Mouse (Mus musculus) kidney, embryonic 16.5 days (tissue): ENCODE measurements around the gene Xylb. TPM values are rescaled to one million over a fixed set of nuclear protein-coding genes. Genes with fewer than 3 reads are reported as not detected.
"Not testable (repeated sequence)": the region's sequence is repeated elsewhere in the genome, so short reads cannot be mapped to it uniquely, and the experiment has no call there.

Source experiments
- ATAC-seq: fragments of 200-750 bp; cut with Nextera tagmentation; 2 replicates; pipeline ENCODE4 v1.8.0; 2017; ENCODE audit warnings: moderate TSS enrichment; ENCODE audit not compliant: low FRiP score, low TSS enrichment
- H3K27ac ChIP-seq: fragments of 300-500 bp; sonication (generic); 2 replicates; pipeline ENCODE4 v1.5.1; 2014; ENCODE audit warnings: low read length
- H3K27me3 ChIP-seq: fragments of 300-500 bp; sonication (generic); 2 replicates; pipeline ENCODE4 v1.6.1; 2014; ENCODE audit warnings: low read length, control low read depth, mixed read lengths; ENCODE audit not compliant: insufficient read depth
- H3K36me3 ChIP-seq: fragments of 300-500 bp; sonication (generic); 2 replicates; pipeline ENCODE4 v1.6.1; 2014; ENCODE audit warnings: low read length, control low read depth, mixed read lengths; ENCODE audit not compliant: insufficient read depth
- H3K4me1 ChIP-seq: fragments of 300-500 bp; sonication (generic); 2 replicates; pipeline ENCODE4 v1.6.1; 2014; ENCODE audit warnings: low read length, control low read depth, mixed read lengths; ENCODE audit not compliant: insufficient read depth
- H3K4me2 ChIP-seq: fragments of 300-500 bp; sonication (generic); replicated peaks from 2 replicates; pipeline ENCODE4 v1.6.1; 2014; ENCODE audit warnings: low read depth, low read length
- H3K4me3 ChIP-seq: fragments of 300-500 bp; sonication (generic); 2 replicates; pipeline ENCODE4 v1.5.1; 2014; ENCODE audit warnings: mild to moderate bottlenecking, low read length
- H3K9ac ChIP-seq: fragments of 300-500 bp; sonication (generic); replicated peaks from 2 replicates; pipeline ENCODE4 v1.6.1; 2014; ENCODE audit warnings: low read length
- H3K9me3 ChIP-seq: fragments of 300-500 bp; sonication (generic); 2 replicates; pipeline ENCODE4 v1.6.1; 2016; ENCODE audit warnings: low read length, control low read depth
- WGBS: fragments of 180-500 bp; shearing (Covaris S2); extraction: QIAGEN DNeasy Blood & Tissue Kit; methylation state at CpG from one replicate; pipeline ENCODE4 v1.1.7; 2014; 5-methylcytosine and 5-hydroxymethylcytosine counted together
- polyA plus RNA-seq: library from polyadenylated mRNA; unstranded; fragments of >200 nt; fragmentation: Nextera tagmentation; extraction: Ambion mirVana; gene quantifications from 2 replicates; pipeline ENCODE4 v1.2.1, GENCODE M21; 2015

The Xylb gene
- polyA plus RNA-seq, 1 experiment from 2014 or later = 34.7 TPM

DNA sequence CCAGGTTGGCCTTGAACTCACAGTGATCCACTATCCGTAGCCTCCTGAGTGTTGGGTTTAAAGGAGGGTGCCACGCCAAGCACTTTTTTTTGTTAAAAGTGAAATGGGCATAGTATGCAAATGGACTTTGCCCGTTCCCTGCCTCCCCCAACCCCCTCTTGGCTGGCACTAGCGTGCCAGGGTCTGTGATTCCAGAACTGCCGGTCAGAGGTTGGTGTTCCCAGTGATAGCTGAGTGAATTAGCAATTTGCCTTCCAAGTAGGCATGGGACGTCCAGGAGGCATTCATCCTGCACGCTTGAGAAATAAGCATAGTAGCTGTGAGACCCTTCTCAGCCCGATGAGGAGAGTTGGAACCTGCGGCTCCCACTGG lies 863 bp downstream of the Xylb start:
- no peaks in the 10 kb centered on the region for H3K9me3 ChIP-seq
- WGBS = 38% methylated on average over 9 of the region's 9 CpGs

DNA sequence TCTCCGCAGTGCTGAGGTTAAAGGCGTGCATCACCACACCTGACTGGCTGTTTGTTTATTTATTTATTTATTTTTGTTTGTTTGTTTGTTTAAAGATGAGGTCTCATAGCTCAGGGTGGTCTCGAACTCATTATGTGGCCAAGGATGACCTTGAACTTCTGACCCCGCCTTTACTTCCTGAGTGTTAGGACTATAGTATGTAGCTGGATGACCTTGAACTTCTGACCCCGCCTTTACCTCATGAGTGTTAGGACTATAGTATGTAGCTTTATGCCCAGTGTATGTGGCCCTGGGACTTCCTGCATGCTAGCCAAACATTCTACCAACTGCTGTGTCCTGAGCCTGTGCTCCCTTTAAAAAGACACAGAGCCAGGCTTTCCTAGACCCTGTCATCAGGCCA lies 4.2 kb downstream of the Xylb start:
- Histone ChIP-seq H3K4me1 (0 out of 2 replicates have a peak, but pooled peaks cover 4% of the 10 kb centered on the region), H3K9me3 (no peaks in the 10 kb centered on the region), H3K4me3 (no peak overlapping the region), H3K36me3 (no peaks in the 10 kb centered on the region), H3K9ac (no peak overlapping the region), H3K27me3 (no peaks in the 10 kb centered on the region), H3K4me2 (no peak overlapping the region), H3K27ac (no peak overlapping the region)
- WGBS = 92% methylated on average over 5 of the region's 5 CpGs
- ATAC-seq = no peak

More for the DNA sequence above, 863 bp downstream of the Xylb start:
- no peaks in the 10 kb centered on the region for H3K27me3 ChIP-seq
- no peaks in the 10 kb centered on the region for H3K36me3 ChIP-seq
- H3K4me1 ChIP-seq = 0 out of 2 replicates have a peak, but pooled peaks cover 4% of the 10 kb centered on the region
- peak overlapping the region; percentile 75 for H3K9ac ChIP-seq
- 0 out of 2 replicates have a peak, but pooled peaks have one; percentile 5 for ATAC-seq
- H3K27ac ChIP-seq = no peak overlapping the region
- H3K4me3 ChIP-seq = peak overlapping the region; percentile 74
- peak overlapping the region; percentile 93 for H3K4me2 ChIP-seq

DNA sequence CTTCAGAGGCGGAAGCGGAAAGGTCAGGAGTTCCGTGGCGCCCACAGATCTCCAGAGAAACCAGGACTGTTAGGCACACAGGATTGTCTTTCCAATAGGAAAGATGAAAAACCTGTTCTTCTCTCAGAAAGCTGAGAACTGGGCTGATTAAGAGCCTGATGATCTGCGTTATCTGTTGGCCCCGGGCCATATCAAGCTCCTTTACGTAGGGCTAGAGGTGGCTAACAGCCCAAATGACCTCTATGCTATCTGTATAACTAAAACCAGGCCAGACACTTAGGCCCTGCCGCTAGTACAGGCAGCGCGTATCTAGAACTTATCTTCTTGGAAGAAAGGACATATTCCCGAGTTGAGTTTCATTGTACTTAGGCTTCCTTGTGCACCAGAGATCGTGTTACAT lies 6.0 kb downstream of the Xylb start:
- H3K27ac ChIP-seq = no peak overlapping the region
- no peak overlapping the region for H3K4me2 ChIP-seq
- H3K27me3 ChIP-seq = no peaks in the 10 kb centered on the region
- no peak overlapping the region for H3K4me3 ChIP-seq
- H3K9me3 ChIP-seq = no peaks in the 10 kb centered on the region
- H3K36me3 ChIP-seq = no peaks in the 10 kb centered on the region
- H3K9ac ChIP-seq = no peak overlapping the region
- H3K4me1 ChIP-seq = 0 out of 2 replicates have a peak, but pooled peaks cover 2% of the 10 kb centered on the region
- ATAC-seq = no peak
- WGBS = 75% methylated on average over 12 of the region's 12 CpGs

DNA sequence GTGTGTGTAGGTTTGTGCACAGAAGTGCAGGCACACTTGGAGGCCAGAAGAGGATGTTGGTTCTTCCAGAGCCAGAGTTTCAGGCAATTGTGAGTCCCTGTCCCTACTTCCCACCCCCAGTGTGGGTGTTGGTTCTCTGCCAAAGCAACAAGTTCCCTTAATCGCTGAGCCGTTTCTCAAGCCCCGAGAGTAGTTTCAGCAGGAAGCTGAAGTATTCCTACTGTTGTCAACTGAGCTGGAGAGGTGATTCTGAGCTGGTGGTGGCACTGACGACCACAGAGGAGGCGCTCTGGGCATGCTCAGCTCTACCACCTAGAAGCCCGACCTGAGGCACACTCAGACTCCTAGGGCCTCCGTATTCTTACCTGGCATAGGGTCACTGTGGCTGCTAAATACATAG lies 8.1 kb downstream of the Xylb start, which contains the start of gene Slc22a14:
Slc22a14 (minus strand) TSS at position 270 of the 400 bp plus-strand sequence.
- no peaks in the 10 kb centered on the region for H3K4me1 ChIP-seq
- H3K27me3 ChIP-seq = no peaks in the 10 kb centered on the region
- no peak within 1 kb of the TSS for H3K9ac ChIP-seq
- no peak within 1 kb of the TSS for H3K4me3 ChIP-seq
- H3K9me3 ChIP-seq = no peaks in the 10 kb centered on the region
- H3K4me2 ChIP-seq = no peak within 1 kb of the TSS
- no peaks in the 10 kb centered on the region for H3K36me3 ChIP-seq
- WGBS = 51% methylated on average over 7 of the region's 7 CpGs
- ATAC-seq = no peak
- no peak within 1 kb of the TSS for H3K27ac ChIP-seq

DNA sequence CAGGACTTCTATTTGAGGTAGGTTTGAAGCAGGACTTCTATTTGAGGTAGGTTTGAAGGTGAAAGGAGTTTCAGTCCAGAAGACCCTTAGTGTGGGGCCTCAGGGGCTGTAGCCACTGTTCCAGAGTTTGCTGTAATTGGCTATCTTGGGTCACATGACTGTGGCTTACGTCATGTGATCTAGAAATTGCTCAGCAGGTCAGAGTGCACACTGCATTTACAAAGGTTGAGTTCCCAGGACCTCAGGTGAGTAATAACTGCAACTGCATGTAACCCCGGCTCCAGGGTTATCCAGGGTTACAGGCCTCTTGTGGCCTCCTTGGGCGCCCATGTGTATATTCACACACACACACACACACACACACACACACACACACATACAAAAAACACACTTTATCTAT lies 11.2 kb downstream of the Xylb start:
- no peak overlapping the region for H3K9ac ChIP-seq
- no peaks in the 10 kb centered on the region for H3K36me3 ChIP-seq
- no peak overlapping the region for H3K27ac ChIP-seq
- no peaks in the 10 kb centered on the region for H3K27me3 ChIP-seq
- ATAC-seq = no peak
- no peaks in the 10 kb centered on the region for H3K9me3 ChIP-seq
- WGBS = 95% methylated on average over 3 of the region's 3 CpGs
- no peak overlapping the region for H3K4me2 ChIP-seq
- H3K4me3 ChIP-seq = no peak overlapping the region
- H3K4me1 ChIP-seq = no peaks in the 10 kb centered on the region

DNA sequence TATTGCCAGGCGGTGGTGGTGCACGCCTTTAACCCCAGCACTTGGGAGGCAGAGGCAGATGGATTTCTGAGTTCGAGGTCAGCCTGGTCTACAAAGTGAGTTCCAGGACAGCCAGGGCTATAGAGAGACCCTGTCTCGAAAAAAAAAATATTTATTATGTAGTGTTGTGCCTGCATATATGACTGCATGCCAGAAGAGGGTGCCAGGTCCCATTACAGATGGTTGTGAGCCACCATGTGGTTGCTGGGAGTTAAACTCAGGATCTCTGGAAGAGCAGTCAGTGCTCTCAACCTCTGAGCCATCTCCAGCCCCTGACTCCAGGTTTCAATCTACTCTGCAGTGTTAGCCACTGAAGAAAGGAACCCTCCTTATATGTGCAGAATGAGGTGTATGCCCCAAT lies 13.6 kb downstream of the Xylb start:
- H3K27me3 ChIP-seq, H3K4me1 ChIP-seq, H3K27ac ChIP-seq, ATAC-seq, H3K9me3 ChIP-seq, H3K9ac ChIP-seq, H3K4me2 ChIP-seq, H3K36me3 ChIP-seq, H3K4me3 ChIP-seq: not testable (repeated sequence)
- WGBS = 91% methylated on average over 4 of the region's 4 CpGs

DNA sequence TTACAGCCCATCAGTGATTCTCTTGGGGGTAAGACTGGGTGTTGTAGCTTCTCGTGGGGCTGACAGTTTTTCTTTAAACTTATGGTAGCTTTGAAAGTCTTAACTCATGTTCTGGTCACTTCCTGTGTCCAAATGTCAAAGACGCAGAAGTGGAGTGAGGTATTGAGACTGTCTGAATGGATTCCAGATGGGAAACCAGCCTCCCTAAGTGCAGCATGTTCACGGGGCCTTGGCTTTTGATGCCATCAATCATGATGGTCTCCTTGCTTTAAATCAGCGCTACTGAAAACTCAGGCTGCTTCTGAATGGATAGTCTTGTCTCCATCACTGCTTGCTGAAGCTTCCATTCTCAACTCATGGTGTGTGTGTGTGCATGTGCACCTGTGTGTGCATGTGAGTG lies 14.1 kb downstream of the Xylb start:
- Histone ChIP-seq H3K4me3 (no peak overlapping the region), H3K36me3 (no peaks in the 10 kb centered on the region), H3K4me1 (no peaks in the 10 kb centered on the region), H3K4me2 (no peak overlapping the region), H3K9me3 (no peaks in the 10 kb centered on the region), H3K9ac (no peak overlapping the region), H3K27me3 (no peaks in the 10 kb centered on the region), H3K27ac (no peak overlapping the region)
- ATAC-seq = no peak
- 58% methylated on average over 4 of the region's 4 CpGs for WGBS

DNA sequence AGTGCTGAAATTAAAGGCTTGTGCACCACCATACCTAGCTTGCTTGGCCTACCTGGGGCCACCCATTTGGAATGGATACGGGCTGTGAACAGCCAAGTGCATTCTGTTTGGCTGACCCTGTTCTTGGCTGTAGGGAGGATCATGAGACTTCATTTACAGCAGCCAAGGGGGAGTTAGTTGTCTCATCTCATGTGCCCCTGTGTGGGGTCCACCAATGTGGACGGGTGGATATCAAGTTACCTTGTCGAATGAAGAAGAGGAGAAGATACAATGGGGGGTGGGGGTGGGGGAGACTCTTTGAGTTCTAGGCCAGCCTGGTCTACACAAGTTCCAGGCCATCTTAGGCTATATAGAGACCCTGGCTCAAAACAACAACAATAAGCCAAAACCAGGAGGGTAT lies 17.8 kb downstream of the Xylb start:
- WGBS = 47% methylated on average over 3 of the region's 3 CpGs
- H3K27me3 ChIP-seq = no peaks in the 10 kb centered on the region
- H3K4me3 ChIP-seq = no peak overlapping the region
- H3K4me2 ChIP-seq = no peak overlapping the region
- no peaks in the 10 kb centered on the region for H3K9me3 ChIP-seq
- ATAC-seq = no peak
- H3K9ac ChIP-seq = no peak overlapping the region
- no peak overlapping the region for H3K27ac ChIP-seq
- H3K36me3 ChIP-seq = peaks cover 6% of the 10 kb centered on the region; the same call in 1 of the 2 replicates
- no peaks in the 10 kb centered on the region for H3K4me1 ChIP-seq

DNA sequence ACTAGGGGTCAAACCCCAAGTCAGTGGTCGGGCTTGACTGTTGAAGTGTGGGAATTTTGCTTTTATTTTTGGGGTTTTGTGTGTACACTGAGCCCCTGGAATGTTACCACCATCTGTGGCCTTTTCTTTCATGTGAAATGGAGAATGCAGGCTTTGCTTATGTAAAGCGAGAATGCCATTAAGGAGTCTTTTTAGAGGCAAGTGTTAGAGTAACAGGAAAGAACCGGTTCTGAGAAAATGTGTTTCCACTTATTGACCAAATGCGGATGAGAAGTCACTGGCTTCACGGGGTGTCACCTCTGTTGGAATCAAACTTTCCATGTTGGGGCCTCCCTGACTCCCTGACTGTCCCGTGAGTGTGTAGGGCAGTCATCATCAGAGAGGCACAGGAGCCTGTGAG lies 18.4 kb downstream of the Xylb start:
- Histone ChIP-seq H3K4me2 (no peak overlapping the region), H3K27ac (no peak overlapping the region), H3K9ac (no peak overlapping the region), H3K4me1 (no peaks in the 10 kb centered on the region), H3K9me3 (no peaks in the 10 kb centered on the region), H3K4me3 (no peak overlapping the region), H3K27me3 (no peaks in the 10 kb centered on the region), H3K36me3 (peaks cover 6% of the 10 kb centered on the region; the same call in 1 of the 2 replicates)
- no peak for ATAC-seq
- 57% methylated on average over 6 of the region's 6 CpGs for WGBS

DNA sequence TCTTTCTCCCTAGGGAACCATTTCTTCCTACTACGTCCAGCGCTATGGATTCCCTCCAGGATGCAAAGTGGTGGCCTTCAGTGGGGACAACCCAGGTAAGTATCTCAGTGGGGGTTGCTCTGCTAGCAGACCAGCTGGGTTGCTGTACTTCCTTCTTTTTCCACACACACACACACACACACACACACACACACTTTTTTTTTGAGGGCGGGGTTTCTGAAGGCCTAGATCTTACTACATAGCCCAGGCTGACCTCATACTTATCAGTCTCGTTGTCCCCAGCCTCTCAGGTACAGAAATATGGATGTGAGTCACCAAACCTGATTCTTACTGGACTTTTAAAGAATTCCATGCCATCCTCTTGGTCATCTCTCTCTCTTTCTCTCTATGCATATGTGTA lies 21.1 kb downstream of the Xylb start:
- Histone ChIP-seq H3K4me1 (no peaks in the 10 kb centered on the region), H3K27me3 (no peaks in the 10 kb centered on the region)
- WGBS = 86% methylated on average over 4 of the region's 4 CpGs

More for the DNA sequence above, 21.1 kb downstream of the Xylb start:
- no peak overlapping the region for H3K4me2 ChIP-seq
- H3K9me3 ChIP-seq = no peaks in the 10 kb centered on the region
- ATAC-seq = no peak
- H3K4me3 ChIP-seq = no peak overlapping the region
- H3K9ac ChIP-seq = no peak overlapping the region
- H3K27ac ChIP-seq = no peak overlapping the region
- H3K36me3 ChIP-seq = peaks cover 6% of the 10 kb centered on the region; the same call in 1 of the 2 replicates
